Mouse (Mus musculus) cerebellum, adult 2 months (tissue): ENCODE data around the gene Mical3.
A peak's percentile ranks its signal among the peaks of the same experiment; 100 is the strongest.

Experiments
- CTCF ChIP-seq: fragments of 200-500 bp; IDR thresholded peaks from 2 replicates; pipeline ENCODE4 v1.5.1; 2011; ENCODE audit warnings: low read depth, mild to moderate bottlenecking, control low read depth, low read length, moderate library complexity, borderline replicate concordance; ENCODE audit not compliant: insufficient read depth
- POLR2A ChIP-seq: fragments of 200-500 bp; IDR thresholded peaks from 2 replicates; pipeline ENCODE4 v1.6.1; 2011; ENCODE audit warnings: low read length, control low read depth, borderline replicate concordance; ENCODE audit not compliant: insufficient read depth

DNA sequence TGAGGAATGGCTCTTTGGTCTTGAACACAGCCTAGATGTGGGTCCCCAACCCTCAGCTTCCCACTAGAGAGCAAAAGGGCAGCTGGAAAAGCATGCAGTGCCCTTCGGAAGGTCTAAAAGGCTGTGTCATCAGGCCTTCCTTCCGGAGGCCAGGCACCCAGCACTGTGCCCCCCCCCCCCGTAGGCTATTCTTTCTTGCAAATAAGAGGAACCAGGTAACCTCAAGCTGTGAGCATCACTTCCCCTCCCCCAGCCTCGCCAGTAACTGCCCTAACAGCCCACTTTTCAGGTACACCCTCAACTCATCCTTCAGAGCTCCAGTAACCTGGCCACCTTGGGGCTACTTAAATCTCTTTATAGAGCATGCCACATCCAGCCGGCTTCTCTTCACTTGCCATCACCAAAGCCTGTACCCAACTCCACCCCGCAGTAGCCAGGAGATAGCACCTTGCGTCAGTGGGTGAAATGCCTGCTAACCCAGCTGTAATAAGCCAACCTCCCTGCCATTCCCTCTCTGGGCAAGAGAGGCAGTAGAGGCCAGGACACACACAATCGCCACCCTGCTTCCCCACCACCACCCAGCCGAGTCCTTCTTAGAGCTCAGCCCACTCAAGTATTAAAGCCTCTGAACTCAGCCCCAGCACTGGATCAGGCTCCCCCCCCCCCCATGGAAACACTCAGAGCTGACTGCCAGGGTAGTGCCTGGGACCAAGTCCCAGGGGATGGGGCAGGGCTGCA, 215.7 kb downstream of the Mical3 start:
- TF ChIP-seq CTCF (peak; percentile 42; the same call in 1 of the 2 replicates), POLR2A (no peak)
